21 mouse cellular contexts compared by ENCODE assay signal in genomic region chr12:73090672-73091335, GRCm38 (mm10). TPM values are rescaled to one million over a fixed set of nuclear protein-coding genes. Genes with fewer than 3 reads are reported as not detected.
A peak's percentile ranks its signal among the peaks of the same experiment; 100 is the strongest.
DNase-seq lines count a peak whose midpoint lies in the region; ATAC-seq and TF ChIP-seq lines count a peak whose summit lies in the region.
"Had no signal": no experiment of that assay in that cellular context is flagged by ENCODE, and none has a peak within 500 bp of the region (broad histone marks: within the 10 kb centered on the region; RNA-seq: fewer than 3 reads in every experiment).

No protein-coding gene starts in this region.

- no peak overlapping the region for H3K4me2 ChIP-seq in intestine, embryonic 14.5 days (ENCODE audit: low read length)
- H3K4me2 ChIP-seq in intestine, embryonic 15.5 days (replicated peaks), result no peak overlapping the region
- no peak overlapping the region for H3K4me2 ChIP-seq in kidney, embryonic 15.5 days
- H3K4me2 ChIP-seq in stomach, postnatal 0 days (replicated peaks; ENCODE audit: low read depth), result no peak overlapping the region
- H3K4me2 ChIP-seq: forebrain, embryonic 13.5 days; heart, embryonic 11.5 days; hindbrain, embryonic 14.5 days; limb, embryonic 15.5 days; midbrain, embryonic 15.5 days had no signal

- H3K9ac ChIP-seq in intestine, embryonic 14.5 days (ENCODE audit: low read length), result no peak overlapping the region
- no peak overlapping the region for H3K9ac ChIP-seq in intestine, embryonic 15.5 days
- no peak overlapping the region for H3K9ac ChIP-seq in kidney, embryonic 15.5 days
- H3K9ac ChIP-seq in stomach, postnatal 0 days (ENCODE audit: low read length), result no peak overlapping the region
- H3K9ac ChIP-seq: forebrain, embryonic 13.5 days; hindbrain, embryonic 14.5 days; limb, embryonic 15.5 days; midbrain, embryonic 15.5 days had no signal

- no peak for ATAC-seq in intestine, embryonic 14.5 days (replicated peaks; ENCODE audit: low FRiP score, low TSS enrichment, low read depth)
- ATAC-seq in intestine, embryonic 15.5 days, result no peak
- ATAC-seq in kidney, embryonic 15.5 days (replicated peaks; ENCODE audit: low FRiP score), result no peak
- ATAC-seq in stomach, postnatal 0 days (ENCODE audit: low FRiP score, low TSS enrichment), result peak; percentile 67; the same call in 1 of the 2 replicates
- ATAC-seq: forebrain, embryonic 13.5 days; intestine, postnatal 0 days; midbrain, embryonic 15.5 days had no signal

- no peaks in the 10 kb centered on the region for H3K9me3 ChIP-seq in intestine, embryonic 14.5 days (ENCODE audit: control insufficient read depth, low read length)
- H3K9me3 ChIP-seq in intestine, embryonic 15.5 days, result no peaks in the 10 kb centered on the region
- H3K9me3 ChIP-seq in kidney, embryonic 15.5 days (replicated peaks), result no peaks in the 10 kb centered on the region
- H3K9me3 ChIP-seq in stomach, postnatal 0 days (ENCODE audit: control insufficient read depth, low read length), result no peaks in the 10 kb centered on the region
- H3K9me3 ChIP-seq: forebrain, embryonic 13.5 days; limb, embryonic 15.5 days; megakaryocyte, embryonic 14.5 days; midbrain, embryonic 15.5 days had no signal

- 58% methylated on average over 7 of the region's 7 CpGs for WGBS in intestine, embryonic 14.5 days
- 56% methylated on average over 7 of the region's 7 CpGs for WGBS in intestine, embryonic 15.5 days
- WGBS in kidney, embryonic 15.5 days, result 68% methylated on average over 7 of the region's 7 CpGs
- WGBS in stomach, postnatal 0 days, result 32% methylated on average over 7 of the region's 7 CpGs

- TF ChIP-seq EP300 in stomach, postnatal 0 days (optimal IDR thresholded peaks at IDR 0.05), result no peak

- no peak for TF ChIP-seq CTCF in stomach, postnatal 0 days (IDR thresholded peaks at IDR 0.05; ENCODE audit: low read depth)

- H3K36me3 ChIP-seq in intestine, embryonic 14.5 days (ENCODE audit: control insufficient read depth, insufficient read depth, low read length), result no peaks in the 10 kb centered on the region
- H3K36me3 ChIP-seq in intestine, embryonic 15.5 days, result no peaks in the 10 kb centered on the region
- no peaks in the 10 kb centered on the region for H3K36me3 ChIP-seq in kidney, embryonic 15.5 days
- H3K36me3 ChIP-seq in stomach, postnatal 0 days (ENCODE audit: control insufficient read depth, insufficient read depth, low read length), result no peaks in the 10 kb centered on the region
- H3K36me3 ChIP-seq: limb, embryonic 15.5 days; midbrain, embryonic 15.5 days had no signal

- peak; percentile 43 for DNase-seq in intestine, embryonic 14.5 days (ENCODE audit: low spot score)
- DNase-seq in lung, adult 18-20 months, result peak; percentile 11 to 38
- no peak for DNase-seq in lung, postnatal 4 days
- peak; percentile 41 for DNase-seq in stomach, postnatal 0 days (ENCODE audit: low spot score)
- no peak for DNase-seq in natural killer cell, adult 2 months (ENCODE audit: low spot score in 2 of 2)
- no peak for DNase-seq in layer of hippocampus, postnatal 14 days (ENCODE audit: low spot score in 2 of 2)
- DNase-seq: adrenal gland, adult 8-10 months; cerebellum, adult 11-12 months; cerebellum, postnatal 36 days; gastrocnemius, postnatal 36 days; heart, postnatal 14 days; layer of hippocampus, adult 9-11 months had no signal

- H3K4me3 ChIP-seq in intestine, embryonic 14.5 days (ENCODE audit: low read depth, low read length), result no peak overlapping the region
- H3K4me3 ChIP-seq in intestine, embryonic 15.5 days (replicated peaks), result no peak overlapping the region
- H3K4me3 ChIP-seq in kidney, embryonic 15.5 days (replicated peaks), result no peak overlapping the region
- H3K4me3 ChIP-seq in stomach, postnatal 0 days (ENCODE audit: low read depth, low read length), result no peak overlapping the region
- H3K4me3 ChIP-seq: forebrain, embryonic 13.5 days; limb, embryonic 15.5 days; megakaryocyte, embryonic 14.5 days; midbrain, embryonic 15.5 days had no signal

- H3K27ac ChIP-seq in intestine, embryonic 14.5 days (ENCODE audit: low read depth), result no peak overlapping the region
- no peak overlapping the region for H3K27ac ChIP-seq in intestine, embryonic 15.5 days
- 0 out of 2 replicates have a peak overlapping the region, but pooled peaks have one; percentile 14 for H3K27ac ChIP-seq in kidney, embryonic 15.5 days
- H3K27ac ChIP-seq in stomach, postnatal 0 days (replicated peaks), result no peak overlapping the region
- H3K27ac ChIP-seq: forebrain, embryonic 13.5 days; hindbrain, embryonic 14.5 days; limb, embryonic 15.5 days; midbrain, embryonic 15.5 days had no signal

- H3K4me1 ChIP-seq in intestine, embryonic 14.5 days (replicated peaks; ENCODE audit: control insufficient read depth, insufficient read depth, low read length), result no peaks in the 10 kb centered on the region
- H3K4me1 ChIP-seq in intestine, embryonic 15.5 days (replicated peaks), result no peaks in the 10 kb centered on the region
- no peaks in the 10 kb centered on the region for H3K4me1 ChIP-seq in kidney, embryonic 15.5 days
- H3K4me1 ChIP-seq in stomach, postnatal 0 days (replicated peaks; ENCODE audit: control insufficient read depth, insufficient read depth), result no peaks in the 10 kb centered on the region
- H3K4me1 ChIP-seq: forebrain, embryonic 13.5 days; limb, embryonic 15.5 days; midbrain, embryonic 15.5 days had no signal

- H3K27me3 ChIP-seq in intestine, embryonic 14.5 days (replicated peaks; ENCODE audit: control insufficient read depth, insufficient read depth, low read length), result no peaks in the 10 kb centered on the region
- H3K27me3 ChIP-seq in intestine, embryonic 15.5 days (replicated peaks), result no peaks in the 10 kb centered on the region
- H3K27me3 ChIP-seq in kidney, embryonic 15.5 days, result no peaks in the 10 kb centered on the region
- H3K27me3 ChIP-seq in stomach, postnatal 0 days (ENCODE audit: control insufficient read depth, insufficient read depth, low read length), result no peaks in the 10 kb centered on the region
- H3K27me3 ChIP-seq: forebrain, embryonic 13.5 days; limb, embryonic 15.5 days; megakaryocyte, embryonic 14.5 days; midbrain, embryonic 15.5 days had no signal

RNA-seq across cellular contexts. Expression of gene Six4, which starts 22.5 kb away (rescaled TPM):
- 0.74 and 0.83 TPM in 2 replicates for polyA plus RNA-seq in intestine, embryonic 14.5 days (2014; fragmentation: Nextera tagmentation; extraction: Ambion mirVana)
- polyA plus RNA-seq in intestine, embryonic 15.5 days (2015; fragmentation: Nextera tagmentation; extraction: Ambion mirVana), result 0.37 and 0.55 TPM in 2 replicates
- polyA plus RNA-seq in kidney, embryonic 15.5 days (2015; fragmentation: Nextera tagmentation; extraction: Ambion mirVana), result 4.2 and 4.5 TPM in 2 replicates
- 0.13 and 0.17 TPM in 2 replicates for polyA plus RNA-seq in stomach, postnatal 0 days (2015; fragmentation: Nextera tagmentation; extraction: Ambion mirVana)
- under 1 TPM; 0.69 to 0.74 TPM for total RNA-seq in layer of hippocampus, postnatal 14 days (2021)

RNA-seq across cellular contexts. Expression of gene Mnat1, which starts 32.7 kb away (rescaled TPM):
- polyA plus RNA-seq in intestine, embryonic 14.5 days (2014; fragmentation: Nextera tagmentation; extraction: Ambion mirVana), result 31.0 and 34.4 TPM in 2 replicates
- polyA plus RNA-seq in intestine, embryonic 15.5 days (2015; fragmentation: Nextera tagmentation; extraction: Ambion mirVana), result 21.0 and 23.3 TPM in 2 replicates
- 33.4 and 35.4 TPM in 2 replicates for polyA plus RNA-seq in kidney, embryonic 15.5 days (2015; fragmentation: Nextera tagmentation; extraction: Ambion mirVana)
- polyA plus RNA-seq in stomach, postnatal 0 days (2015; fragmentation: Nextera tagmentation; extraction: Ambion mirVana), result 17.1 and 20.0 TPM in 2 replicates
- total RNA-seq in layer of hippocampus, postnatal 14 days (2021), result 10 to 100 TPM; 18.4 to 20.7 TPM

RNA-seq across cellular contexts. Expression of gene Six1, which starts 37.1 kb away (rescaled TPM):
- polyA plus RNA-seq in intestine, embryonic 14.5 days (2014; fragmentation: Nextera tagmentation; extraction: Ambion mirVana), result not detected in 2 replicates
- polyA plus RNA-seq in intestine, embryonic 15.5 days (2015; fragmentation: Nextera tagmentation; extraction: Ambion mirVana), result 0.19 and 0.40 TPM in 2 replicates
- polyA plus RNA-seq in kidney, embryonic 15.5 days (2015; fragmentation: Nextera tagmentation; extraction: Ambion mirVana), result 1.9 and 2.3 TPM in 2 replicates
- polyA plus RNA-seq in stomach, postnatal 0 days (2015; fragmentation: Nextera tagmentation; extraction: Ambion mirVana), result 0.02 and 0.10 TPM in 2 replicates
- total RNA-seq in layer of hippocampus, postnatal 14 days (2021), result under 1 TPM; 0.12 to 0.25 TPM
- polyA plus RNA-seq: intestine, postnatal 0 days had no signal

Comparison
In these comparisons a context has a peak if more than half of its experiments do, and no peak if none do; other contexts are left out.
1. DNase-seq: peak in intestine, embryonic 14.5 days (single experiment), lung, adult 18-20 months (2 of 2) and stomach, postnatal 0 days (single experiment); none in lung, postnatal 4 days (0 of 2), natural killer cell, adult 2 months (0 of 2) and layer of hippocampus, postnatal 14 days (0 of 2).